Mouse (Mus musculus) CH12.LX (cell line): ENCODE data around the gene Tmeff2. TPM values are rescaled to one million over a fixed set of nuclear protein-coding genes. Genes with fewer than 3 reads are reported as not detected.

Experiments used
- DNase-seq: peaks from one replicate; pipeline ENCODE4 v3.0.0-alpha.2; 2013; ENCODE audit errors: extremely low read depth
- H3K27ac ChIP-seq: 2 replicates; pipeline ENCODE4 v1.5.1; 2012; ENCODE audit warnings: low read depth, mild to moderate bottlenecking, control low read depth, moderate library complexity; ENCODE audit not compliant: insufficient read depth
- H3K27me3 ChIP-seq: replicated peaks from 2 replicates; pipeline ENCODE3; 2012; ENCODE audit warnings: inconsistent platforms
- H3K36me3 ChIP-seq, 2 experiments: replicated peaks in 1 of 2; 2 replicates each; pipeline versions ENCODE3 to v1.6.1; 2012; ENCODE audit warnings: inconsistent platforms in 1 of 2, low read length in 1 of 2, mild to moderate bottlenecking in 1 of 2, mixed read lengths in 1 of 2, moderate library complexity in 1 of 2; ENCODE audit not compliant: control insufficient read depth in 1 of 2, insufficient read depth in 1 of 2
- H3K4me1 ChIP-seq, 2 experiments: 2 replicates each; pipeline ENCODE4 v1.6.1; 2012; ENCODE audit warnings: inconsistent platforms in 1 of 2, moderate library complexity in 1 of 2; ENCODE audit not compliant: insufficient read depth in 2 of 2, control insufficient read depth in 1 of 2
- H3K4me2 ChIP-seq: 2 replicates; pipeline ENCODE4 v1.6.1; 2012; ENCODE audit warnings: low read depth, mild to moderate bottlenecking, control low read depth; ENCODE audit not compliant: poor library complexity, insufficient read depth, severe bottlenecking
- H3K4me3 ChIP-seq, 3 experiments: fragments of 150-350 bp in 1 of 3; sonication (generic) in 1 of 3; replicated peaks in 1 of 3; 2 replicates each; pipeline versions ENCODE3 to v1.5.1; 2011 to 2012; ENCODE audit warnings: low read depth in 2 of 3, low read length in 2 of 3, mild to moderate bottlenecking in 2 of 3, moderate library complexity in 2 of 3, control low read depth in 1 of 3, improper control_type of control experiment in 1 of 3, inconsistent platforms in 1 of 3, mixed read lengths in 1 of 3; ENCODE audit not compliant: poor library complexity in 1 of 3
- H3K79me2 ChIP-seq: replicated peaks from 2 replicates; pipeline ENCODE4 v1.6.1; 2012; ENCODE audit warnings: mild to moderate bottlenecking, moderate library complexity; ENCODE audit not compliant: control insufficient read depth, poor library complexity, insufficient read depth, severe bottlenecking; ENCODE audit errors: extremely low read depth
- H3K9ac ChIP-seq: 2 replicates; pipeline ENCODE4 v1.6.1; 2012; ENCODE audit warnings: low read depth, mild to moderate bottlenecking, control low read depth, moderate library complexity; ENCODE audit not compliant: insufficient read depth
- H3K9me3 ChIP-seq: replicated peaks from 2 replicates; pipeline ENCODE3; 2012; ENCODE audit warnings: low read length, inconsistent platforms, mixed read lengths
- BHLHE40 ChIP-seq: IDR thresholded peaks from 2 replicates; pipeline ENCODE4 v1.6.1; 2011; ENCODE audit warnings: mild to moderate bottlenecking, low read depth, low read length, improper control_type of control experiment
- CHD2 ChIP-seq: IDR thresholded peaks from 2 replicates; pipeline ENCODE4 v1.6.1; 2011; ENCODE audit warnings: low read length, improper control_type of control experiment
- CTCF ChIP-seq, 2 experiments: IDR thresholded peaks in 1 of 2; conservative IDR thresholded peaks in 1 of 2; 2 replicates each; pipeline ENCODE4 v1.5.1; 2011 to 2012; ENCODE audit warnings: low read depth in 2 of 2, low read length in 2 of 2, improper control_type of control experiment in 1 of 2, inconsistent platforms in 1 of 2, mild to moderate bottlenecking in 1 of 2, moderate library complexity in 1 of 2
- HCFC1 ChIP-seq: IDR thresholded peaks from 2 replicates; pipeline ENCODE4 v1.6.1; 2012; ENCODE audit warnings: low read depth, mild to moderate bottlenecking, inconsistent platforms, low read length, improper control_type of control experiment
- IRF4 ChIP-seq: IDR thresholded peaks from 2 replicates; pipeline ENCODE4 v1.6.1; 2014; ENCODE audit warnings: low read depth, mild to moderate bottlenecking, inconsistent platforms, low read length, improper control_type of control experiment
- MAFK ChIP-seq: IDR thresholded peaks from 2 replicates; pipeline ENCODE4 v1.6.1; 2011; ENCODE audit warnings: low read length, improper control_type of control experiment; ENCODE audit not compliant: insufficient replicate concordance
- MAX ChIP-seq: IDR thresholded peaks from 2 replicates; pipeline ENCODE4 v1.6.1; 2011; ENCODE audit warnings: low read length, improper control_type of control experiment
- NRF1 ChIP-seq: IDR thresholded peaks from 2 replicates; pipeline ENCODE4 v1.6.1; 2014; ENCODE audit warnings: low read depth, mild to moderate bottlenecking, inconsistent platforms, low read length, improper control_type of control experiment, moderate library complexity
- RAD21 ChIP-seq: IDR thresholded peaks from 2 replicates; pipeline ENCODE4 v1.6.1; 2011; ENCODE audit warnings: low read depth, mild to moderate bottlenecking, low read length, improper control_type of control experiment, moderate library complexity
- RCOR1 ChIP-seq: conservative IDR thresholded peaks from 2 replicates; pipeline ENCODE4 v1.6.1; 2012; ENCODE audit warnings: low read depth, mild to moderate bottlenecking, inconsistent platforms, low read length, improper control_type of control experiment
- SMC3 ChIP-seq: IDR thresholded peaks from 2 replicates; pipeline ENCODE4 v1.6.1; 2011; ENCODE audit warnings: low read depth, low read length, improper control_type of control experiment
- TBP ChIP-seq: conservative IDR thresholded peaks from 2 replicates; pipeline ENCODE4 v1.6.1; 2011; ENCODE audit warnings: low read depth, low read length, improper control_type of control experiment
- UBTF ChIP-seq: IDR thresholded peaks from 2 replicates; pipeline ENCODE4 v1.6.1; 2012; ENCODE audit warnings: low read depth, mild to moderate bottlenecking, inconsistent platforms, low read length, improper control_type of control experiment, moderate library complexity
- dilution Hi-C: fragments of 300-500 bp; cut with MboI; formaldehyde crosslinking; loops from 2 replicates; pipeline ENCODE4 v1.14.3; 2020; ENCODE audit warnings: low sequenced_read_pairs; ENCODE audit not compliant: extremely low pct_unique_long_range_greater_than_20kb, extremely low pct_ligation_motif_present
- in situ Hi-C: fragments of 300-500 bp; cut with MboI; formaldehyde crosslinking; loops from 3 replicates; pipeline ENCODE4 v1.14.3; 2019; ENCODE audit warnings: low sequenced_read_pairs, low pct_ligation_motif_present, low pct_unique_long_range_greater_than_20kb, mixed read lengths
- polyA plus RNA-seq: library from polyadenylated mRNA; unstranded; fragments of >175 nt; gene quantifications from 2 replicates; pipeline ENCODE4 v1.2.1, GENCODE M21; 2012; ENCODE audit warnings: low read depth; ENCODE audit not compliant: insufficient read length
- total RNA-seq, 2 experiments: library from RNA; depleted of rRNA; stranded (reverse); fragments of 300-350 nt in 1 of 2; fragments of >200 nt in 1 of 2; gene quantifications; 2 replicates each; pipeline ENCODE4 v1.2.3; 2012 to 2014

Gene Tmeff2
- total and polyA plus RNA-seq, 3 experiments: not detected

GRCm38 (mm10) chr1:51125671-51126424 lies 225.4 kb downstream of the Tmeff2 start:
- Histone ChIP-seq H3K9me3 (no peaks in the 10 kb centered on the region), H3K36me3 (no peaks in the 10 kb centered on the region), H3K4me1 (no peaks in the 10 kb centered on the region), H3K27ac (no peak overlapping the region), H3K4me3 (no peak overlapping the region), H3K27me3 (no peaks in the 10 kb centered on the region), H3K79me2 (no peaks in the 10 kb centered on the region), H3K4me2 (no peak overlapping the region), H3K9ac (no peak overlapping the region)
- dilution Hi-C loops (no loop called here), in situ Hi-C loops (no loop called here)
- DNase-seq: no peak
- TF ChIP-seq NRF1 (no peak), SMC3 (no peak), RCOR1 (no peak), MAFK (no peak), HCFC1 (no peak), UBTF (no peak), CTCF (conservative IDR thresholded peaks at IDR 0.05 in 1 of 2, IDR thresholded peaks at IDR 0.05 in 1 of 2; ENCODE audit: low read depth in 2 of 2, low read length in 2 of 2) (no peak), RAD21 (no peak), CHD2 (no peak), IRF4 (no peak)

DNA sequence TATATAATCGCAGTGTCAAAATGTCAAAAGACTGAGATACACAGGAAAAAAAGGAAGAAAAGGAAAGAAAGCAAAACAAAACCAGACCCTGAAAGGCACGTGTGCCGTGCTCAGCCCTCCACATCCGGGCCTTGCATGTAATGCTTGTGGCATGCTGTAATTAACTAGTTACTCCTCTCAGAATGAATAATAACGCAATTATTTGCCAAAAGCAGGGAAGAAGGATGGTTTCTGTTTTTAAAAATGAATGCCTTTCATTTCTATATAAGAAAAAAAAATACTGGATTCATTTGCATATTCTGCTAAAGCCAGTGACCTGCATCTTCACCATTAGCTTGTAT lies 225.9 kb downstream of the Tmeff2 start:
- in situ Hi-C loops (no loop called here), dilution Hi-C loops (no loop called here)
- no peak for TF ChIP-seq UBTF
- no peak for TF ChIP-seq MAX
- peak; percentile 26; the same call in 1 of the 2 replicates for TF ChIP-seq BHLHE40
- no peaks in the 10 kb centered on the region for H3K79me2 ChIP-seq
- H3K27me3 ChIP-seq: no peaks in the 10 kb centered on the region
- no peak for DNase-seq
- no peaks in the 10 kb centered on the region for H3K36me3 ChIP-seq
- no peak overlapping the region for H3K27ac ChIP-seq
- H3K4me3 ChIP-seq: no peak overlapping the region
- no peaks in the 10 kb centered on the region for H3K4me1 ChIP-seq
- no peak overlapping the region for H3K9ac ChIP-seq
- no peak overlapping the region; the same call in 1 of the 2 replicates for H3K4me2 ChIP-seq
- no peaks in the 10 kb centered on the region for H3K9me3 ChIP-seq

DNA sequence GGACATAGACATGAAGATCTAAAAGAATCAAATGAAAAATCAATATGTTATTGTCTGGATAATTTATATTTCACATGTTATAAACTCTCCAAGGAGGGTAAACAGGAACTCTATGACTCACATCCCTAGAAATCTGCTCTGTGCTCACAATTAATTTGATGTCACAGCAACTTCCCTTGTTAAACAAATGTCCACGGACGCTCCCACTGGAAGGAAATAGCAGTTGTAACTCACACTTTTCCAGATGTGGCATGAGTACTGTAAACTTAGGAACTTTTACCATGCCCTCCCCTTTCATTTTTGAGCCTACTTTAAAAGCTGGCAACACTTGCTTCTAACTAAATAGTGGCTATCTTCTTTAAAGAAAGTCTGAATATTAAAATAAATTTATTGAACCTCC lies 236.3 kb downstream of the Tmeff2 start:
- Histone ChIP-seq H3K27me3 (no peaks in the 10 kb centered on the region), H3K4me3 (no peak overlapping the region), H3K4me2 (no peak overlapping the region), H3K79me2 (no peaks in the 10 kb centered on the region), H3K9ac (no peak overlapping the region), H3K9me3 (no peaks in the 10 kb centered on the region), H3K36me3 (no peaks in the 10 kb centered on the region), H3K27ac (no peak overlapping the region), H3K4me1 (no peaks in the 10 kb centered on the region)
- no peak for DNase-seq
- no peak for TF ChIP-seq TBP
- dilution Hi-C loops: no loop called here
- in situ Hi-C loops: no loop called here
